Mouse (Mus musculus) thymus, adult 2 months (tissue): Measurements from ENCODE around the gene Lad1. TPM values are rescaled to one million over a fixed set of nuclear protein-coding genes. Genes with fewer than 3 reads are reported as not detected.

Experiments
- DNase-seq: peaks from one replicate; pipeline ENCODE4 v3.0.0; 2021
- H3K27ac ChIP-seq: fragments of 200-500 bp; 2 replicates; pipeline ENCODE4 v1.5.1; 2012; ENCODE audit warnings: low read length, control low read depth; ENCODE audit not compliant: control insufficient read depth, insufficient read depth
- H3K27me3 ChIP-seq: fragments of 200-500 bp; 2 replicates; pipeline ENCODE4 v1.6.1; 2012; ENCODE audit warnings: mild to moderate bottlenecking, low read length, moderate library complexity, mixed read lengths; ENCODE audit not compliant: control insufficient read depth, insufficient read depth
- H3K36me3 ChIP-seq: fragments of 200-500 bp; 2 replicates; pipeline ENCODE4 v1.6.1; 2012; ENCODE audit warnings: mild to moderate bottlenecking, low read length, moderate library complexity; ENCODE audit not compliant: control insufficient read depth, insufficient read depth
- H3K4me1 ChIP-seq: fragments of 200-500 bp; replicated peaks from 2 replicates; pipeline ENCODE4 v1.6.1; 2012; ENCODE audit warnings: low read length; ENCODE audit not compliant: control insufficient read depth, insufficient read depth
- H3K4me3 ChIP-seq: fragments of 200-500 bp; 2 replicates; pipeline ENCODE4 v1.5.1; 2012; ENCODE audit warnings: mild to moderate bottlenecking, low read length, control low read depth, moderate library complexity; ENCODE audit not compliant: control insufficient read depth, insufficient read depth
- CTCF ChIP-seq: fragments of 200-500 bp; IDR thresholded peaks from 2 replicates; pipeline ENCODE4 v1.5.1; 2012; ENCODE audit warnings: mild to moderate bottlenecking, control low read depth, low read length, moderate library complexity, borderline replicate concordance; ENCODE audit not compliant: control insufficient read depth, poor library complexity, insufficient read depth; ENCODE audit errors: extremely low read depth
- POLR2A ChIP-seq: fragments of 200-500 bp; IDR thresholded peaks from 2 replicates; pipeline ENCODE4 v1.6.1; 2012; ENCODE audit warnings: mild to moderate bottlenecking, low read length, control low read depth, moderate library complexity; ENCODE audit not compliant: control insufficient read depth, poor library complexity, insufficient read depth; ENCODE audit errors: extremely low read depth
- WGBS: fragments of 180-500 bp; shearing (Covaris S2); methylation state at CpG from one replicate; pipeline ENCODE4 v1.1.7; 2018; 5-methylcytosine and 5-hydroxymethylcytosine counted together
- polyA plus RNA-seq: library from polyadenylated mRNA; depleted of rRNA; stranded (reverse); fragments of >200 nt; gene quantifications from 2 replicates; pipeline ENCODE4 v1.2.3, GENCODE M21; 2012

The Lad1 gene
- polyA plus RNA-seq, 1 experiment, result 38.7 TPM

GRCm38 (mm10) chr1:135807546-135807945 lies 10.9 kb upstream of the Lad1 start:
- WGBS, result 10% methylated on average over 10 of the region's 10 CpGs
- Histone ChIP-seq H3K27me3 (no peaks in the 10 kb centered on the region), H3K27ac (no peak overlapping the region), H3K4me1 (peaks cover 35% of the 10 kb centered on the region), H3K4me3 (no peak overlapping the region), H3K36me3 (no peaks in the 10 kb centered on the region)
- DNase-seq, result peak; percentile 48
- TF ChIP-seq CTCF (no peak), POLR2A (no peak)

DNA sequence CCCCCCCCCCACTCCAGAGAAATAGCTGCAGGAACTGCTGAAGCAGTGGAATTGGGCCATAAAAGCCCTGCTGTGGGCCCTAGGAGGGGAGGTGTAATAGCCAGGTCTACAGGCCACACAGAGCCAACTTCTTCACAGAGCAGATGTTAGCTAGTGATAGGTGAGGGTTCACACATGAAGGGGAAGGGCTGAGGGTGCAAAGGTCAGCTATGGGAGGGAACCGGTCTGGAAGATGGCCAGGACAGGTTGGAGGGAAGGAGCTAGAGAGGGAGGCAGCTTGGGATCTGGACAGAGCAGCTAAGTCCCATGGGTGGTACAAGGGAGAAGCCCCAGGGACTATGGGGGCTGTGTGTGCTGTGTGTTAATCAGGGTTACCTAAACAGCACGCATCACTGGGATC lies 8.2 kb upstream of the Lad1 start:
- Histone ChIP-seq H3K4me3 (no peak overlapping the region), H3K4me1 (peaks cover 55% of the 10 kb centered on the region), H3K36me3 (no peaks in the 10 kb centered on the region), H3K27ac (no peak overlapping the region), H3K27me3 (no peaks in the 10 kb centered on the region)
- no peak for TF ChIP-seq CTCF
- TF ChIP-seq POLR2A, result no peak
- no peak for DNase-seq
- WGBS, result 92% methylated on average over 2 of the region's 2 CpGs

DNA sequence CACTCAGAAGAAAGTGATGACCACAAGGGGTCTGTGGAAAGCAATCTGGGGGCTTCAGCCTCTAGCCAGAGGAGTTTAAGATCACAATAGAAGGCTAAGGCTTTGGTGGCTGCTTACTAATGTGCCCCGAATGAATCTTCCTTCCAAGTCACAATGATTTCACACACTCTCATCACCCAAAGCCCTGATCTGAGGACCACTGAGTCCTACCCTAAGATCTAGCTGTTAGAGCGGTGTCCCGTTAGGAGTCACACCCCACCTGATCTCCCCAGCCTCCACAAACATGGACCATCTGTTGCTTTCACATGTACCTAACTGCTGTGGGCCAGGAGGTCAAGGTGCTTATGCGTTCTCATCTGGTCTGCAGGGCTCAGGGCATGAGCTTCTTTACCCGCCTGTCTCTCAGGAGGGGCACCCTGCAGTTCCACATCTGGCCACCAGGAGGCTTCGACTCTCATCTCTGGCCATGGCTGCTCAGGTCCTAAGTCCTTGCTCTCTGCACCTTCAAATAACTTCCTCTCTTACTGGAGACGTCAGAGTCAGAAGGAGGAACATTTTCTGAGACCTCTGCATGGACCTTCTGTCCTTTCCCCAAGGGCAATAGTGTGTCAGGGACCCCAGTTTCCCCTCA lies 7.3 kb upstream of the Lad1 start:
- H3K27me3 ChIP-seq, result no peaks in the 10 kb centered on the region
- peak; percentile 90 for DNase-seq
- WGBS, result 39% methylated on average over 7 of the region's 7 CpGs
- H3K4me1 ChIP-seq, result peaks cover 51% of the 10 kb centered on the region
- no peak overlapping the region for H3K27ac ChIP-seq
- no peak overlapping the region for H3K4me3 ChIP-seq
- TF ChIP-seq POLR2A (no peak), CTCF (peak; percentile 96)
- H3K36me3 ChIP-seq, result no peaks in the 10 kb centered on the region

- no peak for DNase-seq
- 73% methylated on average over 3 of the region's 3 CpGs for WGBS
- Histone ChIP-seq H3K27ac (no peak overlapping the region), H3K4me1 (peaks cover 52% of the 10 kb centered on the region), H3K27me3 (no peaks in the 10 kb centered on the region), H3K4me3 (no peak overlapping the region), H3K36me3 (no peaks in the 10 kb centered on the region)
- TF ChIP-seq CTCF (no peak), POLR2A (no peak)
Measured at GRCm38 (mm10) chr1:135812205-135812604, 6.2 kb upstream of the Lad1 start.

DNA sequence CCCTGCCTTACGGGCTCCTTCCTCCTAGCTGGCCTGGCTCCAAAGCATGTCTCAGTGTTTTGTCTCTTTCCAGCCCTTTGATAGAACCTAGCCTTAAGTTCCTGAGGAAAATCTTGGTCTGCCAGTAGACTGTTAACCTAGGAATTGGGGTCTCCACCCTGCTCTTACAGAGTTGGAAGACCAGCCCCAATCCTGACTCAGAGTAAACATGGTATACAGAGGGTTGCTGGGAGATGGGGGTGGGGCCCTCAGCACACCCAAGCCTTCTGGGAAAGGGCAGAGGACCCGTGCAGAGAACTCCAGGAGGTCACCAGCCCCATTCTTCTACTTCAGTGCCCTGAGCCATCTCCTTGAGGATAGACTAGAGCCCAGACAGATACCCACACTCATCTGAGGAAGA lies 5.8 kb upstream of the Lad1 start:
- no peaks in the 10 kb centered on the region for H3K36me3 ChIP-seq
- H3K27me3 ChIP-seq, result no peaks in the 10 kb centered on the region
- 67% methylated on average over 2 of the region's 2 CpGs for WGBS
- no peak overlapping the region for H3K4me3 ChIP-seq
- DNase-seq, result no peak
- TF ChIP-seq POLR2A (no peak), CTCF (no peak)
- H3K27ac ChIP-seq, result no peak overlapping the region
- peaks cover 52% of the 10 kb centered on the region for H3K4me1 ChIP-seq

- Histone ChIP-seq H3K36me3 (no peaks in the 10 kb centered on the region), H3K4me3 (no peak overlapping the region), H3K27me3 (no peaks in the 10 kb centered on the region), H3K4me1 (peaks cover 52% of the 10 kb centered on the region), H3K27ac (no peak overlapping the region)
- TF ChIP-seq POLR2A (no peak), CTCF (no peak)
- 67% methylated on average over 4 of the region's 4 CpGs for WGBS
- no peak for DNase-seq
Measured at GRCm38 (mm10) chr1:135813071-135813470, 5.3 kb upstream of the Lad1 start.

DNA sequence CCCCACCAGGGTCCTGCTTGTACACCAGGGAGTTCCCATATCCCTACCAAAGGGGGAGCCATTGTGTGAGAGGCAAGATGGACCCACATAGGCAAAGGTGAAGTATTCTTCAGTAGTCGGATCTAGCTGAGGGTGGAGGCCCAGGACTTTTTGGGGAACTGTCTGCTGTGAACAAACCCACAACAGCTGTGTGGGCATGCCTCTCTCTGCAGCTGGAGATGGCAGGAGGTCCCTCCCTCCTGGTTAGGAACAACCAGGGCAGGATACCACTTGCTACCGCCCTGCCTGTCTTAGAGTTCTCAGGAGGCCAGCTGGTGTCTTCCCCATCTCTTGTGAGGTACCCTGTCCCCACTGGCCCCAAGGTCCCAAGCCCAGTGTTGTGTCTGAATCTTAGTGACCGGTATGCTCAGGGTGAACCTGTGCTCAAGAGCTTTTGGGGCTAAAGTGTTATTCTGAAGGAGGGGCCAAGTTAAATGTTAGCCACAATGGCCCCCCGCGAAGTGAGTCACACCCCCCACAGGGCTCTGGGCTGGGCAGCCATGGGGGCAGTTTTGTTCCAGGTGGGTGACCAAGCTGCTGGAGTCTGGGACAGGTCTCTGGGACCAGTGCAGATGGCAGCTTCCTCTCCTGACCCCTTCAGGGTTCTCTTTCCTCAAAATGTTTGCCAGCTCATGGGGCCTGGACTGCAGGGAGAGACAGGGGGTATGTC lies 4.6 kb upstream of the Lad1 start:
- DNase-seq, result peak; percentile 41
- H3K27me3 ChIP-seq, result peaks cover 5% of the 10 kb centered on the region
- H3K27ac ChIP-seq, result peak overlapping the region; percentile 32; the same call in 1 of the 2 replicates
- H3K4me3 ChIP-seq, result no peak overlapping the region
- no peaks in the 10 kb centered on the region for H3K36me3 ChIP-seq
- no peak for TF ChIP-seq POLR2A
- TF ChIP-seq CTCF, result 0 out of 2 replicates have a peak, but pooled peaks have one; percentile 8
- WGBS, result 40% methylated on average over 5 of the region's 5 CpGs
- H3K4me1 ChIP-seq, result peaks cover 54% of the 10 kb centered on the region
